ENCODE assay signal across 1 mouse cellular context in the genomic region with DNA sequence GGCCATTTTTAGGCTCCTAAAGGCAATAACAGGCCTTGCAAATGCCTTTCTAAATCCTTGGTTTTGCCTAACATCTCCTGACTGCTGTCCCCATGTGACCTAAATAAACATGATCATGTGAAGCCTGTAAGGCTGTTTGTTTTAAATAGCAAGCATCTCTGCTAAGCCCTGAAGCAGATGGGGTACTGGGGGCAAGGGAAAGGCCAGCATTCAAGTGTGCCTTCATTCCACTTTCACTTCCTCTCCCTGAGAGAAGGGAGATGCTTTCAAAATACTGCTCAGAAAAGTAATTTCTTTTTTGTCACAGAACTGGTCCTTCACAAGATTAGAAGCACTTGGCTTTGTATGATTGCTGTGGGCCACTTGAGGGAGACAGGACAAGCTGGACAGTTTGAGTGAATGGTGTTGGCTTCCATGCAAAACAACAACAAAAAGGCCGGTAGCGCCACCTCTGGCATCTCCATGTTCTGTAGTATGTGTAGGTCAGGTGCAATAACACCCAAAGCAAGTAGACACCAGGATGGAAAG.
A peak's percentile ranks its signal among the peaks of the same experiment; 100 is the strongest.
TF ChIP-seq lines count a peak whose summit lies in the region.

No protein-coding gene starts in this region.

TF ChIP-seq in CH12.LX, 34 proteins besides CTCF, POLR2A, EP300 and RAD21 (continued from another document):
- TF ChIP-seq PAX5 (IDR thresholded peaks at IDR 0.05; ENCODE audit: low read length) (no peak), TCF12 (IDR thresholded peaks at IDR 0.05; ENCODE audit: low read depth, low read length) (peak; percentile 29; the same call in 1 of the 2 replicates), KAT2A (IDR thresholded peaks at IDR 0.05; ENCODE audit: insufficient replicate concordance, low read length) (no peak), BHLHE40 (IDR thresholded peaks at IDR 0.05; ENCODE audit: low read depth, low read length) (peak; percentile 90)
